Mouse (Mus musculus) kidney, embryonic 16.5 days (tissue): ENCODE data around the gene Lrrc29. TPM values are rescaled to one million over a fixed set of nuclear protein-coding genes. Genes with fewer than 3 reads are reported as not detected.
A peak's percentile ranks its signal among the peaks of the same experiment; 100 is the strongest.

ENCODE experiments used
- ATAC-seq: fragments of 200-750 bp; cut with Nextera tagmentation; 2 replicates; pipeline ENCODE4 v1.8.0; 2017; ENCODE audit warnings: moderate TSS enrichment; ENCODE audit not compliant: low FRiP score, low TSS enrichment
- H3K27ac ChIP-seq: fragments of 300-500 bp; sonication (generic); 2 replicates; pipeline ENCODE4 v1.5.1; 2014; ENCODE audit warnings: low read length
- H3K27me3 ChIP-seq: fragments of 300-500 bp; sonication (generic); 2 replicates; pipeline ENCODE4 v1.6.1; 2014; ENCODE audit warnings: low read length, control low read depth, mixed read lengths; ENCODE audit not compliant: insufficient read depth
- H3K36me3 ChIP-seq: fragments of 300-500 bp; sonication (generic); 2 replicates; pipeline ENCODE4 v1.6.1; 2014; ENCODE audit warnings: low read length, control low read depth, mixed read lengths; ENCODE audit not compliant: insufficient read depth
- H3K4me1 ChIP-seq: fragments of 300-500 bp; sonication (generic); 2 replicates; pipeline ENCODE4 v1.6.1; 2014; ENCODE audit warnings: low read length, control low read depth, mixed read lengths; ENCODE audit not compliant: insufficient read depth
- H3K4me2 ChIP-seq: fragments of 300-500 bp; sonication (generic); replicated peaks from 2 replicates; pipeline ENCODE4 v1.6.1; 2014; ENCODE audit warnings: low read depth, low read length
- H3K4me3 ChIP-seq: fragments of 300-500 bp; sonication (generic); 2 replicates; pipeline ENCODE4 v1.5.1; 2014; ENCODE audit warnings: mild to moderate bottlenecking, low read length
- H3K9ac ChIP-seq: fragments of 300-500 bp; sonication (generic); replicated peaks from 2 replicates; pipeline ENCODE4 v1.6.1; 2014; ENCODE audit warnings: low read length
- H3K9me3 ChIP-seq: fragments of 300-500 bp; sonication (generic); 2 replicates; pipeline ENCODE4 v1.6.1; 2016; ENCODE audit warnings: low read length, control low read depth
- WGBS: fragments of 180-500 bp; shearing (Covaris S2); extraction: QIAGEN DNeasy Blood & Tissue Kit; methylation state at CpG from one replicate; pipeline ENCODE4 v1.1.7; 2014; 5-methylcytosine and 5-hydroxymethylcytosine counted together
- polyA plus RNA-seq: library from polyadenylated mRNA; unstranded; fragments of >200 nt; fragmentation: Nextera tagmentation; extraction: Ambion mirVana; gene quantifications from 2 replicates; pipeline ENCODE4 v1.2.1, GENCODE M21; 2015

Gene Lrrc29
- polyA plus RNA-seq, 1 experiment from 2014 or later, result 2.4 TPM

DNA sequence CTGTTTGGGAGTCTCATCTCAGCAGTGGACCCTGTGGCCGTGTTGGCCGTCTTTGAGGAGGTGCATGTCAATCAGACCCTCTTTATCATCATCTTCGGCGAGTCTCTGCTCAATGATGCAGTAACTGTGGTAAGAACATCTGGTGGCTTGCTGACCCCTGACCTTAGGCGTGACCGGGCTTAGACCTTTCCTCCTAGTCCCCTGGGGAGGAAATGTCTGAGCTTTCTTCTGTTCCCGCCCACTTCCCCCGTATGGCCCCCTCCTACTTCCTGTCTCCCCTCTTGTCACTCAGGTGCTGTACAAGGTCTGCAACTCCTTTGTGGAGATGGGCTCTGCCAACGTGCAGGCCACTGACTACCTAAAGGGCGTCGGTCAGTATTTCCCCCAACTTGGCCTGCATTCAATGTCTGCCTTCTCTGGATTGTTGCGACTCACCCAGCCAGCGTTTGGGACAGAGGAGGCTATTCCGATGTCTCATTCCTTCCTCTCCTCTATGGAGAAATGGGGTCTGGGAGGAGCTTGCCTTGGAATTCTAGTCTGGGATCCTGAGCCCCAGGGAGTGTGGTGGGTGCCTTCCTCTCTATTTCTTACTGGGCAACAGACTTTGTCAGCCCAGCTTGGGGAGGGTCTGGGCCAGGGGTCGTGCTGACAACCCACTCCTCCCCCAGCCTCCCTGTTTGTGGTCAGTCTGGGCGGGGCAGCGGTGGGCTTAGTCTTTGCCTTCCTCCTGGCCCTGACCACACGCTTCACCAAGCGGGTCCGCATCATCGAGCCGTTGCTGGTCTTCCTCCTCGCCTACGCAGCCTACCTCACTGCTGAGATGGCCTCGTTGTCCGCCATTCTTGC is 29.3 kb upstream of the Lrrc29 start:
- Histone ChIP-seq H3K9me3 (no peaks in the 10 kb centered on the region), H3K27ac (no peak overlapping the region), H3K36me3 (no peaks in the 10 kb centered on the region), H3K27me3 (peaks cover 8% of the 10 kb centered on the region), H3K4me1 (peaks cover 14% of the 10 kb centered on the region), H3K4me3 (no peak overlapping the region), H3K4me2 (no peak overlapping the region), H3K9ac (no peak overlapping the region)
- no peak for ATAC-seq
- WGBS, result 57% methylated on average over 26 of the region's 26 CpGs

DNA sequence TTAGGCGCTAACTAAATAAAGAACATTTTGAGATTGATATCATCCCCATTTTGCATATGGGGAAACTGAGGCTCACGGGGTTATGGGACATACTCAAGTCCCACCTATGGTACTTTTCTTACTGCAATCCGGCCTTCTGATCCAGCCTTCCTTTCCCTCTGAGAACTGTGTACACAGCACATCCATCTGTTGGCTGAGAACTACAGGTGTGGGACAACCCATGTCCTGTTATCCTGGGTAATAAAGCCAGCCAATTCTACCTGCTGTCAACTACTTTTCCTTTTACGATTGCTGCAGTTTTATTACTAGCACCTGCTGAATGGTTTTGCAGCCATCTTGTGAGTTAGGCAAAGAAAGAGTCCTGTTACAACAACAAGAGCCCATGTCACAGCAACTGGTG is 28.5 kb upstream of the Lrrc29 start:
- H3K36me3 ChIP-seq, result no peaks in the 10 kb centered on the region
- 83% methylated on average over 4 of the region's 4 CpGs for WGBS
- no peak overlapping the region for H3K27ac ChIP-seq
- H3K27me3 ChIP-seq, result peaks cover 11% of the 10 kb centered on the region
- H3K4me2 ChIP-seq, result no peak overlapping the region
- ATAC-seq, result no peak
- H3K4me3 ChIP-seq, result no peak overlapping the region
- no peaks in the 10 kb centered on the region for H3K9me3 ChIP-seq
- no peak overlapping the region for H3K9ac ChIP-seq
- H3K4me1 ChIP-seq, result peaks cover 17% of the 10 kb centered on the region

DNA sequence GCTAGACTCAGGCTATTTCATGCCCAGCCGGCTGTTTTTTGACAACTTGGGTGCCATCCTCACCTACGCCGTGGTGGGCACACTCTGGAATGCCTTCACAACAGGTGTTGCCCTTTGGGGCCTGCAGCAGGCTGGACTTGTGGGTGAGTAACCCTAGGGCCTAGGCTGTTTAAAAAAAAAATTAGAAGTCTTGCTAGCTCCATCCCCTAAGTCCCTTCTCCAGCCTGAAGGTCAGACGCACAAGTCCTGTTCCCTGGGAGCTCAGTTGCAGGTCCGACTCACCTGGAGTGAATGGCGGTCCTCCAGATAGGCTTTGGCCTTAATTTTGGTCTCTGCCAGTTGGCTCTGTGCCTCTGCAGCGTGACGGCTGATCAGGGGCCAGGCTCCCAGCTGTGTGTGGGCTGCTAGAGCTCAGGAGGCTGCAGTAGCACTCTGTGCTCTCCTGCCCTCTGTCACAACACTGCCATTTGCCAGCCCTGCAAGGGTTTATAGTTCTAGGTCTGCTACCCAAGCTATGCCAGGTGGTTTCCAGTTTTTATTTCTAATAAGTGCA is 27.6 kb upstream of the Lrrc29 start:
- no peak for ATAC-seq
- no peaks in the 10 kb centered on the region for H3K36me3 ChIP-seq
- peaks cover 11% of the 10 kb centered on the region for H3K27me3 ChIP-seq
- no peak overlapping the region for H3K4me3 ChIP-seq
- H3K4me2 ChIP-seq, result no peak overlapping the region
- no peaks in the 10 kb centered on the region for H3K9me3 ChIP-seq
- H3K9ac ChIP-seq, result no peak overlapping the region
- H3K27ac ChIP-seq, result no peak overlapping the region
- H3K4me1 ChIP-seq, result peaks cover 12% of the 10 kb centered on the region; the same call in 1 of the 2 replicates
- 73% methylated on average over 8 of the region's 8 CpGs for WGBS

DNA sequence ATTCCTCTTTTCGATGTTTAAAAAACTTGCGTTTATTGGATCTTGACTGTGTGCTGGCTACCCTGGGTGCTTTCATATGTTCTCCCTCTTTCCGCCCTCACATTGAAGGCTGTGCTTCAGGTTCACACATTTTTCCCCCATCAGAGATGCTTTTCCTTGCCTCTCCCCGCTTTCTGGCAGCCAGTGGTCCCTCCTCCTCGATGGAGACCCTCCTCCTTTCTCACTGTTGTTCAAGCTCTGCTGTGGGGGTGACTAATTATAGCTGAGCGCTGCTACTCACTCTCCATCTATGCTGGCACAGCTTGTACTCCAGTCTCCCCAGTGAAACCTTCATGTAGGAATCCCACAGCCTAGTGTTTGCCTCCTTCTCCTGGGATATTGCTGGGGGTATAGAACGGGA is 24.1 kb upstream of the Lrrc29 start:
- Histone ChIP-seq H3K9ac (no peak overlapping the region), H3K4me3 (peak overlapping the region; percentile 76; the same call in 1 of the 2 replicates)
- 46% methylated on average over 7 of the region's 7 CpGs for WGBS

DNA sequence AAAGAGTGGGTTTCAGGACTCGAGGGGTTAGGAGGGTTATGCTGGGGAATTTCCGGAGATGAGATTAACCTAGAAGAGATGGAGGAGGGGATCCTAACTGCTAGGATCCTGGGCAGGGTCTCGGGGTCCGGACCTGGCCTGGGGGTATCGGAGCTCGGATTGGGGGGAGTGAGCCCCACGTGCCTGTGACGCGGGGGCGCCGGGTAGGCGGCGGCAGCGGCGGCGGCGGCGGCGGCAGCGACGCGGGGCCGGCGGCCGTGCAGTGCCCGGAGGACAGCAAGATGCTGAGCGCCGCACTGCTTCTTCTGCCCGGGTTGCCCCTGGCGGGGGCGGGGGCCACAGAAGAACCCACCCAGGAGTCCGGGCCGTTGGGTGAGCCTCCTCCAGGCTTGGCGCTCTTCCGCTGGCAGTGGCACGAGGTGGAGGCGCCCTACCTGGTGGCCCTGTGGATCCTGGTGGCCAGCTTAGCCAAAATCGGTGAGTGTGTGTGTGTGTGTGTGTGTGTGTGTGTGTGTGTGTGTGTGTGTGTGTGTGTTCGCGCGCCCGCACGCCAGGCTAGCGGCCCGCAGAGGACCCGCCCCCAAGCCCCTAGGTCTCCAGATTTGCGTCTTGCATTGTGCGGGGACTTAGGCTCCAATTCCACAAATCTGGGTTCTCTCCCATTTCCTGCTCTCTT is 23.2 kb upstream of the Lrrc29 start:
- H3K27ac ChIP-seq, result no peak overlapping the region
- H3K36me3 ChIP-seq, result no peaks in the 10 kb centered on the region
- ATAC-seq, result no peak
- H3K9ac ChIP-seq, result peak overlapping the region; percentile 73
- WGBS, result 1% methylated on average over 45 of the region's 48 CpGs
- H3K4me3 ChIP-seq, result peak overlapping the region; percentile 76
- peaks cover 11% of the 10 kb centered on the region for H3K27me3 ChIP-seq
- peaks cover 35% of the 10 kb centered on the region for H3K4me1 ChIP-seq
- H3K9me3 ChIP-seq, result no peaks in the 10 kb centered on the region
- peak overlapping the region; percentile 98 for H3K4me2 ChIP-seq

More for the DNA sequence above, 24.1 kb upstream of the Lrrc29 start:
- peak overlapping the region; percentile 98 for H3K4me2 ChIP-seq
- no peak overlapping the region for H3K27ac ChIP-seq
- peaks cover 27% of the 10 kb centered on the region for H3K4me1 ChIP-seq
- no peaks in the 10 kb centered on the region for H3K36me3 ChIP-seq
- no peak for ATAC-seq
- H3K9me3 ChIP-seq, result no peaks in the 10 kb centered on the region
- peaks cover 11% of the 10 kb centered on the region for H3K27me3 ChIP-seq

DNA sequence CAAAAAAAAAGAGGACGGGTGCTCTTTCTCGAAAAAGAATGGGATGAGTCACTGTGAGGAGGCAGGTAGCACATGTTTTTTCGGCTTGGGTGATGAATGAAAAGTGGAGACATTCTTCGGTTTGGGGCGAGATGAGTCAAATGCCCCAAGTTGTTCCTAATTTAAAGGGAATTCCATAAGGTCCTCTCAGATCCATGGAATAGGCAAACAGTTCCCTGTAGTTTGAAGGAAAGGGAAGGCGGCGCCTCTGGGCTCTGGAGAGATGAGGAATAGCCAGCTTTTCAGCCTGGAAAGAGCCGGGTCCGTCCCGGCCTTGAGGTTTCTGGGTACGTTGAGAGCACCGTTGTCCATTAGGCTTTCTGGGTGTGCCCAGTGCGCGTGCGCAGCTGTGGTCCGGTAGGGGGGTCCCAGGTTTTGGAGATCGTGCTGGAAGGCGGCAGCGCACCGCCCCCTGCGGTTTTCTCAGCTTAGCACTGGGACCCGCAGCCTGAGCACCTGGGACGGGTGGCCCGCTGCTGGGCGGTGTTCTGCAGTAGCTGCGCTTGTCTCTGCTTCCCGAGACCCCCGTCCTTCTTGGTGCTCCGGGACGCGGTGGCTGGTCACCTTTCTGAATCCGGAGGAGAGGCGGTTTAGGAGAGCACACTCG is 22.5 kb upstream of the Lrrc29 start, which contains the start of gene Slc9a5:
TSS of gene Slc9a5 (plus strand) at position 394 of the 646 bp plus-strand sequence.
- no peak for ATAC-seq
- H3K36me3 ChIP-seq, result no peaks in the 10 kb centered on the region
- H3K4me1 ChIP-seq, result peaks cover 36% of the 10 kb centered on the region
- under 1% methylated on average over 34 of the region's 34 CpGs for WGBS
- H3K9ac ChIP-seq, result peak within 1 kb of the TSS; percentile 83
- peak within 1 kb of the TSS; percentile 92 for H3K27ac ChIP-seq
- H3K4me3 ChIP-seq, result peak within 1 kb of the TSS; percentile 76
- H3K9me3 ChIP-seq, result no peaks in the 10 kb centered on the region
- H3K27me3 ChIP-seq, result peaks cover 11% of the 10 kb centered on the region
- H3K4me2 ChIP-seq, result peak within 1 kb of the TSS; percentile 98

DNA sequence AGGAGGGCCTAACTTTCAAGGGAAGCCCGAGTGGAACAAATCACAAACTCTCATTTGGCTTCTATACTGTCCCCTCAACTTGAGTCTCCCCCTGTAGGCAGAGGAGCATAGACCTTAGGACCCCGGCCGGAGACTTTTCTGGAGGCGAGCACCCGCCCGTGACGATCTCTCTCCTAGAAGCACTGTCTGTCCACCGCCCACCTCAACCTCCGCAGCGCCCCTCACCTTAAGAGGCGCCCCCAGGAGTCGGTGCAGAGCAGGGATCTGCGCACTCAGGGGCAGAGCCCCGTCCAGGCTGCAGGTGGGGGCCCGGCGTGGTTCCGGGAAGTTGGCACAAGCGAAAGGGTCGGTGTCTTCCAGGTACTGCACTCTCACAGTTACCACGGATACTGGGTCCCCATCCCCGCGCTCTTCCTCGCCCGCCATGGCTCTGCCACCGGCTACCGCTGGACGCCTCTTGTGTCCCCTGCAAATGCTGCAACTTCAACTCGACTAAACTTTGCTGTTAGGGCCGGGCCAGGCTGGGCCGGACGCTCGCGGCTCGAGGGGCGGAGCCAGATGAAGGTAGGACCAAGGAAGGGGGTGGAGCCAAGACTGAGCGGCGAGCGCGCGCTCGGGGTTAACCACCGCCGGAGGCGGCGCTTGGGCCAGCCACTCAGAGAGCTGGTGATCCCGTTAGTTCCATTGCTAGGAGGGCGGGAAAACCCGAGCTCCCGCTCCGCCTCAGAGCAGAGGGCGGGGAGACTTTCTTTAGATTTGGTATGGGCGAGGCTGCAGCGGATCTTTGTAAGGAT is 21.5 kb upstream of the Lrrc29 start, which contains the start of gene Fhod1:
TSS of gene Fhod1 (minus strand) at position 526 of the 794 bp plus-strand sequence.
- peaks cover 36% of the 10 kb centered on the region for H3K4me1 ChIP-seq
- peak within 1 kb of the TSS; percentile 76 for H3K4me3 ChIP-seq
- peak; percentile 90 for ATAC-seq
- H3K36me3 ChIP-seq, result no peaks in the 10 kb centered on the region
- no peaks in the 10 kb centered on the region for H3K9me3 ChIP-seq
- peak within 1 kb of the TSS; percentile 98 for H3K4me2 ChIP-seq
- peak within 1 kb of the TSS; percentile 92 for H3K27ac ChIP-seq
- WGBS, result under 1% methylated on average over 52 of the region's 53 CpGs
- H3K27me3 ChIP-seq, result peaks cover 11% of the 10 kb centered on the region
- peak within 1 kb of the TSS; percentile 83 for H3K9ac ChIP-seq

DNA sequence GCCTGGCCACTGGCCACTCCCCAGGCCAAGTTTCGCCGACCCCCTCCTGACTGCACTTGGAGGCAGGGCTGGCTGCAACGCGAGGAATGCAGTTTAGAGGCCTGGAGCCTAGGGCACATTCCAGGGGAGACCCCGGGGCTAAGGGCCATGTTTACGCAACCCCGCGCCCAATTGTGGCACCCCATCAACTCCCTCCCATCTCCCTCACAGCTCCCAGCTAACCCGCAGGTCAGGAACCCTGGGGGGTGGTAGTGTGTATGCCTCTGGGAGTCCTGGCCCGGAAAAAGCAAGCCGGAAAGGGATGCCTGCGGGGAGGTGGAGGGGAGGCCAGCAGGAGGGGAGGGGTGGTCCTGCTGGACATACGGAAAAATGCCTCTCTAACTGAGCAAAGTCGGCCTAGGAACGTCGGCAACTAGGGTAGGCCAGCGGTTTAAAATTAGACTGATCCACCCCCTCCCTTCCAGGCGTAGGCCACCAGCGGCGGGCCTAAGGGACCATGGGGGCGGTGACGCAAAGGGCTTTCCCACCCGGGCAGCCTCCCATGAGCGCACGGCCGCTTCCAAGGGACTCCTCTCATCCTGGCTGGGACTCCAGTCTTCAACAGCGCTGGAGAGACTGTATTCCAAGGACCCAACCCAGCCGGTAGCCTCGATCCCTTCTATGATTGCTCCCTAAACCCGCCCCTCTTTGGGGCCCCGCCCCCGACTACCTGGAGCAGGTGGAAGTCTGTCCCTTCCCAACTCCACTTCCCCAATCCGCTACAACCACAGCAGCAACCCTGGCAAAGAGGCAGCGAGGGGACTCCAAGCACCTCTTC is 20.7 kb upstream of the Lrrc29 start:
- H3K36me3 ChIP-seq, result no peaks in the 10 kb centered on the region
- H3K4me1 ChIP-seq, result peaks cover 36% of the 10 kb centered on the region
- ATAC-seq, result peak; percentile 57
- H3K27ac ChIP-seq, result peak overlapping the region; percentile 92
- peak overlapping the region; percentile 98 for H3K4me2 ChIP-seq
- under 1% methylated on average over 34 of the region's 34 CpGs for WGBS
- peak overlapping the region; percentile 83 for H3K9ac ChIP-seq
- H3K9me3 ChIP-seq, result no peaks in the 10 kb centered on the region
- H3K4me3 ChIP-seq, result peak overlapping the region; percentile 76
- peaks cover 11% of the 10 kb centered on the region for H3K27me3 ChIP-seq
